Comparison of ENCODE assay signal across 8 mouse cellular contexts in the genomic region with DNA sequence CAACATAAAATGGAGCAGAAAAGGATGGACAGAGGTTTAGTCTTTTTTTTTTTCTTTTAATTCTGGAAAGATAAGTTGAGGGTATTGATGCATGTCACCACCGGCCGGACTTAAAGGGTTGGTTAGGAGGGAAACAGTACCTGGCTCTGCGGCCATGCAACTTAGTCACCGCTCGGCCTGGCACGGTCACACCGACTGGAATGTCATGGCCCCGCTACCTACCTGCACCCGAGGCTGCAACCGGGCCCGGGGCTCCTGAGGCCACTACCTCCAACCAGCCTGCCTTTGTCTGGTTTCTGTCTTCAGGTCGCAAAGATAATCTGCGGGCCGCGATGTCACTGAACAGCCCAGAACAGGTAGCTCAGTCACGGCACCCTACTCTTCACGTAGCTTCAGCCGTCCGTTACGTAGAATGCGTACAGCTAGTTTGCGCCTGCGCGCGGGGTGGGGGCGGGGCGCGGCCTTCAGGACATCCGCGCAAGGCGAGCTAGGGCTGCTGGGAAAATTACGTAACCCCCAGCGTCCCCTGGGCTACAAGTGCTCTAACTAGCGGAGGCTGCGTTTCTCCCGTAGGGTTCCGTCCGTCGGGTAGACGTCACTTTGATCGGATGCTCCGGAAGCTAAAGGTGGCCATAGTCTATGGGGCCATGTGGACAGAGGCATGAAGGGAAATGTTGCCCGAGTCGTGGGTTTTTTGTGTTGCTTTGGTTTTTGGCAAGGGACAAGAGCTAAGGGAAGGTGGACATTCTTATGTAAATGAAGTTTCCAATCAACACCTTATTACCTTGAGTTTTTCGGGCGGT. TPM values are rescaled to one million over a fixed set of nuclear protein-coding genes. Genes with fewer than 3 reads are reported as not detected.
DNase-seq lines count a peak whose midpoint lies in the region; ATAC-seq lines count a peak whose summit lies in the region.

A gene (minus strand): TSS at position 418 of the 803 bp plus-strand sequence.

- DNase-seq in NIH3T3 (ENCODE audit: low read depth): peak; percentile 99
- peak; percentile 99 for DNase-seq in cerebellum, adult 9-11 months
- DNase-seq in frontal cortex, adult 2 months (ENCODE audit: extremely low spot score in 1 of 2, low spot score in 1 of 2): peak; percentile 98 to 99
- DNase-seq in hindbrain, embryonic 11.5 days (ENCODE audit: low spot score): peak; percentile 96
- DNase-seq in layer of hippocampus, postnatal 10 days (ENCODE audit: low spot score in 2 of 2): peak; percentile 90 to 93
- peak; percentile 97 for DNase-seq in lung, postnatal 10 days
- DNase-seq in retina, embryonic 14.5 days (ENCODE audit: low spot score): peak; percentile 99
- peak; percentile 90 for DNase-seq in thymus, postnatal 4 days

- peak; percentile 98 for ATAC-seq in hindbrain, embryonic 11.5 days (ENCODE audit: low FRiP score)

- no peaks in the 10 kb centered on the region for H3K9me3 ChIP-seq in hindbrain, embryonic 11.5 days (ENCODE audit: control insufficient read depth, low read length)

- H3K27me3 ChIP-seq in hindbrain, embryonic 11.5 days (ENCODE audit: control insufficient read depth, insufficient read depth, low read length): no peaks in the 10 kb centered on the region

- H3K4me3 ChIP-seq in hindbrain, embryonic 11.5 days (ENCODE audit: low read depth, low read length): peak within 1 kb of the TSS; percentile 98

- H3K27ac ChIP-seq in hindbrain, embryonic 11.5 days (ENCODE audit: low read depth, low read length): peak within 1 kb of the TSS; percentile 96

- peak within 1 kb of the TSS; percentile 52 for H3K4me2 ChIP-seq in hindbrain, embryonic 11.5 days (replicated peaks; ENCODE audit: low read depth, low read length)

- H3K9ac ChIP-seq in hindbrain, embryonic 11.5 days (ENCODE audit: low read depth, low read length): peak within 1 kb of the TSS; percentile 98

- WGBS in hindbrain, embryonic 11.5 days: under 1% methylated on average over 46 of the region's 46 CpGs

- H3K36me3 ChIP-seq in hindbrain, embryonic 11.5 days (ENCODE audit: control insufficient read depth, insufficient read depth, low read length): 0 out of 2 replicates have a peak, but pooled peaks cover 2% of the 10 kb centered on the region

- peaks cover 6% of the 10 kb centered on the region; the same call in 1 of the 2 replicates for H3K4me1 ChIP-seq in hindbrain, embryonic 11.5 days (replicated peaks; ENCODE audit: control insufficient read depth, insufficient read depth, low read length)

RNA-seq across cellular contexts. Expression of the gene that starts here (rescaled TPM):
- polyA plus RNA-seq in frontal cortex, adult 2 months (2012; rRNA removed): 73.6 and 86.2 TPM in 2 replicates
- 65.7 and 72.3 TPM in 2 replicates for polyA plus RNA-seq in hindbrain, embryonic 11.5 days (2014; fragmentation: Nextera tagmentation; extraction: Ambion mirVana)
- 100 to 1,000 TPM; 101 to 102 TPM for total RNA-seq in layer of hippocampus, postnatal 10 days (2021)

Comparison
In these comparisons a context has a peak if more than half of its experiments do, and no peak if none do; other contexts are left out.
1. Peak in every context shown above with its lines: DNase-seq, ATAC-seq, H3K4me3 ChIP-seq and H3K27ac ChIP-seq.